ENCODE assay signal across 25 mouse cellular contexts in genomic region chr1:94045559-94045958, GRCm38 (mm10). TPM values are rescaled to one million over a fixed set of nuclear protein-coding genes. Genes with fewer than 3 reads are reported as not detected.
DNase-seq lines count a peak whose midpoint lies in the region; ATAC-seq lines count a peak whose summit lies in the region.
"Had no signal": no experiment of that assay in that cellular context is flagged by ENCODE, and none has a peak within 500 bp of the region (broad histone marks: within the 10 kb centered on the region; RNA-seq: fewer than 3 reads in every experiment).

No protein-coding gene starts in this region.

- no peak overlapping the region for H3K4me2 ChIP-seq in forebrain, embryonic 11.5 days (ENCODE audit: low read depth, low read length, severe bottlenecking)
- no peak overlapping the region for H3K4me2 ChIP-seq in forebrain, embryonic 12.5 days
- H3K4me2 ChIP-seq in heart, embryonic 12.5 days, result no peak overlapping the region
- H3K4me2 ChIP-seq: embryonic facial prominence, embryonic 12.5 days; forebrain, embryonic 13.5 days; forebrain, embryonic 15.5 days had no signal

- no peaks in the 10 kb centered on the region for H3K4me1 ChIP-seq in forebrain, embryonic 11.5 days (replicated peaks; ENCODE audit: control insufficient read depth, insufficient read depth, low read length)
- no peaks in the 10 kb centered on the region for H3K4me1 ChIP-seq in forebrain, embryonic 12.5 days
- no peaks in the 10 kb centered on the region for H3K4me1 ChIP-seq in heart, embryonic 10.5 days
- H3K4me1 ChIP-seq in heart, embryonic 12.5 days (replicated peaks), result no peaks in the 10 kb centered on the region
- H3K4me1 ChIP-seq: embryonic facial prominence, embryonic 10.5 days; embryonic facial prominence, embryonic 12.5 days; forebrain, embryonic 13.5 days; forebrain, embryonic 15.5 days had no signal

- no peak for ATAC-seq in forebrain, embryonic 11.5 days (replicated peaks; ENCODE audit: low FRiP score)
- ATAC-seq in forebrain, embryonic 12.5 days (ENCODE audit: low FRiP score), result no peak
- no peak for ATAC-seq in heart, embryonic 12.5 days (ENCODE audit: insufficient number of reproducible peaks, low FRiP score)
- ATAC-seq in inflammation-experienced regulatory T-cells, adult 6 months, result peak; percentile 12
- no peak for ATAC-seq in megakaryocyte progenitor cell, adult 5-6 weeks (replicated peaks; ENCODE audit: poor library complexity)
- ATAC-seq: activated CD4-positive, CD25-positive, alpha-beta regulatory T cell, adult 4 months; forebrain, embryonic 13.5 days; forebrain, embryonic 15.5 days; forebrain, postnatal 0 days; Patski had no signal

- 84% methylated on average over 3 of the region's 3 CpGs for WGBS in forebrain, embryonic 11.5 days
- WGBS in forebrain, embryonic 12.5 days, result 85% methylated on average over 3 of the region's 3 CpGs
- WGBS in heart, embryonic 10.5 days, result 79% methylated on average over 3 of the region's 3 CpGs
- 75% methylated on average over 3 of the region's 3 CpGs for WGBS in heart, embryonic 12.5 days

- H3K4me3 ChIP-seq in forebrain, embryonic 11.5 days (ENCODE audit: low read depth, low read length), result no peak overlapping the region
- H3K4me3 ChIP-seq in forebrain, embryonic 12.5 days (replicated peaks), result no peak overlapping the region
- no peak overlapping the region for H3K4me3 ChIP-seq in heart, embryonic 10.5 days
- no peak overlapping the region for H3K4me3 ChIP-seq in heart, embryonic 12.5 days
- H3K4me3 ChIP-seq: embryonic facial prominence, embryonic 10.5 days; embryonic facial prominence, embryonic 12.5 days; forebrain, embryonic 13.5 days; forebrain, embryonic 15.5 days had no signal

- H3K9me3 ChIP-seq in forebrain, embryonic 11.5 days (ENCODE audit: control insufficient read depth, low read length), result no peaks in the 10 kb centered on the region
- no peaks in the 10 kb centered on the region for H3K9me3 ChIP-seq in forebrain, embryonic 12.5 days
- no peaks in the 10 kb centered on the region for H3K9me3 ChIP-seq in heart, embryonic 10.5 days
- no peaks in the 10 kb centered on the region for H3K9me3 ChIP-seq in heart, embryonic 12.5 days (replicated peaks)
- H3K9me3 ChIP-seq: embryonic facial prominence, embryonic 10.5 days; embryonic facial prominence, embryonic 12.5 days; forebrain, embryonic 13.5 days; forebrain, embryonic 15.5 days; G1E had no signal

- H3K9ac ChIP-seq in forebrain, embryonic 11.5 days (ENCODE audit: low read length), result no peak overlapping the region
- no peak overlapping the region for H3K9ac ChIP-seq in forebrain, embryonic 12.5 days
- no peak overlapping the region for H3K9ac ChIP-seq in heart, embryonic 12.5 days
- H3K9ac ChIP-seq: embryonic facial prominence, embryonic 12.5 days; forebrain, embryonic 13.5 days; forebrain, embryonic 15.5 days; forebrain, postnatal 0 days had no signal

- no peaks in the 10 kb centered on the region for H3K36me3 ChIP-seq in forebrain, embryonic 11.5 days (ENCODE audit: control insufficient read depth, insufficient read depth, low read length)
- no peaks in the 10 kb centered on the region for H3K36me3 ChIP-seq in forebrain, embryonic 12.5 days (replicated peaks)
- no peaks in the 10 kb centered on the region for H3K36me3 ChIP-seq in heart, embryonic 10.5 days
- no peaks in the 10 kb centered on the region for H3K36me3 ChIP-seq in heart, embryonic 12.5 days
- H3K36me3 ChIP-seq: embryonic facial prominence, embryonic 10.5 days; embryonic facial prominence, embryonic 12.5 days; forebrain, embryonic 15.5 days; G1E had no signal

- H3K27me3 ChIP-seq in forebrain, embryonic 11.5 days (ENCODE audit: control insufficient read depth, insufficient read depth, low read length), result no peaks in the 10 kb centered on the region
- no peaks in the 10 kb centered on the region for H3K27me3 ChIP-seq in forebrain, embryonic 12.5 days
- H3K27me3 ChIP-seq in heart, embryonic 10.5 days (ENCODE audit: insufficient read depth, poor library complexity, severe bottlenecking), result no peaks in the 10 kb centered on the region
- no peaks in the 10 kb centered on the region; the same call in 1 of the 2 replicates for H3K27me3 ChIP-seq in heart, embryonic 12.5 days (replicated peaks)
- H3K27me3 ChIP-seq: embryonic facial prominence, embryonic 12.5 days; forebrain, embryonic 13.5 days; forebrain, embryonic 15.5 days; Patski had no signal

- H3K27ac ChIP-seq in forebrain, embryonic 11.5 days (ENCODE audit: low read depth, low read length), result no peak overlapping the region
- no peak overlapping the region for H3K27ac ChIP-seq in forebrain, embryonic 12.5 days
- no peak overlapping the region for H3K27ac ChIP-seq in heart, embryonic 10.5 days
- no peak overlapping the region for H3K27ac ChIP-seq in heart, embryonic 12.5 days (ENCODE audit: poor library complexity, severe bottlenecking)
- H3K27ac ChIP-seq: embryonic facial prominence, embryonic 10.5 days; embryonic facial prominence, embryonic 12.5 days; forebrain, embryonic 13.5 days; forebrain, embryonic 15.5 days had no signal

- peak; percentile 15 for DNase-seq in forebrain, embryonic 11.5 days (ENCODE audit: low spot score)
- peak; percentile 38 for DNase-seq in heart, embryonic 10.5 days (ENCODE audit: low spot score)
- DNase-seq: adrenal gland, adult 8-10 months; adrenal gland, postnatal 14 days; adrenal gland, postnatal 36 days; B cell, adult 2 months; cerebellum, adult 11-12 months; cerebellum, adult 2 months; cerebellum, adult 9-10 months; cerebellum, postnatal 10 days; cerebellum, postnatal 25 days; forebrain, postnatal 0 days had no signal

RNA-seq across cellular contexts. Expression of gene Pdcd1, which starts 6.8 kb away (rescaled TPM):
- polyA plus RNA-seq in forebrain, embryonic 11.5 days (2014; fragmentation: Nextera tagmentation; extraction: Ambion mirVana), result not detected in 2 replicates
- 0.09 TPM in 1 of 2 replicates, not detected in the other for polyA plus RNA-seq in forebrain, embryonic 12.5 days (2016; fragmentation: Nextera tagmentation; extraction: Ambion mirVana)
- not detected in 2 replicates for polyA plus RNA-seq in heart, embryonic 10.5 days (2016; fragmentation: Nextera tagmentation; extraction: Ambion mirVana)
- polyA plus RNA-seq in heart, embryonic 12.5 days (2016; fragmentation: Nextera tagmentation; extraction: Ambion mirVana), result 0.31 TPM in 1 of 2 replicates, not detected in the other
- 100 to 1,000 TPM; 264 to 357 (median 323) TPM for polyA plus RNA-seq in inflammation-experienced regulatory T-cells, adult 6 months (2017; shearing (Covaris generic))
- not detected in 2 replicates for total RNA-seq in megakaryocyte progenitor cell, adult 5-6 weeks (2015)
- total RNA-seq in megakaryocyte progenitor cell, adult 5-6 weeks (2017), result not detected in 2 replicates
- total RNA-seq: adrenal gland, postnatal 14 days; forebrain, postnatal 0 days had no signal
- polyA plus RNA-seq: embryonic facial prominence, embryonic 10.5 days; embryonic facial prominence, embryonic 12.5 days; forebrain, embryonic 13.5 days; forebrain, embryonic 15.5 days; forebrain, postnatal 0 days; Patski had no signal

RNA-seq across cellular contexts. Expression of gene Neu4, which starts 25.3 kb away (rescaled TPM):
- not detected in 2 replicates for polyA plus RNA-seq in forebrain, embryonic 11.5 days (2014; fragmentation: Nextera tagmentation; extraction: Ambion mirVana)
- polyA plus RNA-seq in forebrain, embryonic 12.5 days (2016; fragmentation: Nextera tagmentation; extraction: Ambion mirVana), result not detected in 2 replicates
- polyA plus RNA-seq in heart, embryonic 10.5 days (2016; fragmentation: Nextera tagmentation; extraction: Ambion mirVana), result not detected in 2 replicates
- not detected in 2 replicates for polyA plus RNA-seq in heart, embryonic 12.5 days (2016; fragmentation: Nextera tagmentation; extraction: Ambion mirVana)
- under 1 TPM in 1 of 3 experiments, not detected in 2; 0.33 TPM for polyA plus RNA-seq in inflammation-experienced regulatory T-cells, adult 6 months (2017; shearing (Covaris generic))
- total RNA-seq in megakaryocyte progenitor cell, adult 5-6 weeks (2015), result not detected in 2 replicates
- not detected in 2 replicates for total RNA-seq in megakaryocyte progenitor cell, adult 5-6 weeks (2017)
- total RNA-seq: adrenal gland, adult 18-20 months; adrenal gland, adult 8-10 months; adrenal gland, postnatal 14 days; adrenal gland, postnatal 36 days had no signal
- polyA plus RNA-seq: embryonic facial prominence, embryonic 10.5 days; embryonic facial prominence, embryonic 12.5 days; embryonic facial prominence, embryonic 14.5 days; forebrain, embryonic 13.5 days; forebrain, embryonic 15.5 days; G1E; Patski had no signal

RNA-seq across cellular contexts. Expression of gene Gal3st2c, which starts 55.2 kb away (rescaled TPM):
- polyA plus RNA-seq in forebrain, embryonic 11.5 days (2014; fragmentation: Nextera tagmentation; extraction: Ambion mirVana), result not detected in 2 replicates
- polyA plus RNA-seq in forebrain, embryonic 12.5 days (2016; fragmentation: Nextera tagmentation; extraction: Ambion mirVana), result not detected in 2 replicates
- polyA plus RNA-seq in heart, embryonic 10.5 days (2016; fragmentation: Nextera tagmentation; extraction: Ambion mirVana), result not detected in 2 replicates
- polyA plus RNA-seq in heart, embryonic 12.5 days (2016; fragmentation: Nextera tagmentation; extraction: Ambion mirVana), result not detected in 2 replicates
- under 1 TPM in 2 of 3 experiments, not detected in 1; 0.04 to 0.08 TPM for polyA plus RNA-seq in inflammation-experienced regulatory T-cells, adult 6 months (2017; shearing (Covaris generic))
- total RNA-seq in megakaryocyte progenitor cell, adult 5-6 weeks (2015), result not detected in 2 replicates
- not detected in 2 replicates for total RNA-seq in megakaryocyte progenitor cell, adult 5-6 weeks (2017)
- total RNA-seq: forebrain, postnatal 0 days had no signal
- polyA plus RNA-seq: cerebellum, adult 2 months; embryonic facial prominence, embryonic 10.5 days; embryonic facial prominence, embryonic 12.5 days; embryonic facial prominence, embryonic 14.5 days; forebrain, embryonic 13.5 days; forebrain, embryonic 15.5 days; forebrain, postnatal 0 days; G1E had no signal

Comparison
In these comparisons a context has a peak if more than half of its experiments do, and no peak if none do; other contexts are left out.
1. RNA of gene Pdcd1, which starts 6.8 kb away (polyA plus RNA-seq): 264 to 357 TPM in inflammation-experienced regulatory T-cells, adult 6 months; 0.31 TPM in heart, embryonic 12.5 days, 0.09 TPM in forebrain, embryonic 12.5 days, not detected in forebrain, embryonic 11.5 days and not detected in heart, embryonic 10.5 days; every median in the first group is over 100 times any median in the second.